In genomic region chr16:77650596-77650995, GRCm38 (mm10) we compare ENCODE assay signal across 35 mouse cellular contexts. TPM values are rescaled to one million over a fixed set of nuclear protein-coding genes. Genes with fewer than 3 reads are reported as not detected.
DNase-seq lines count a peak whose midpoint lies in the region; ATAC-seq and TF ChIP-seq lines count a peak whose summit lies in the region.
"Had no signal": no experiment of that assay in that cellular context is flagged by ENCODE, and none has a peak within 500 bp of the region (broad histone marks: within the 10 kb centered on the region; RNA-seq: fewer than 3 reads in every experiment).

No protein-coding gene starts in this region.

- peak overlapping the region; percentile 62; the same call in 1 of the 2 replicates for H3K27ac ChIP-seq in hindbrain, embryonic 13.5 days
- no peak overlapping the region; the same call in 1 of the 2 replicates for H3K27ac ChIP-seq in hindbrain, postnatal 0 days
- H3K27ac ChIP-seq in midbrain, embryonic 13.5 days: peak overlapping the region; percentile 70; the same call in 1 of the 2 replicates
- H3K27ac ChIP-seq in midbrain, embryonic 10.5 days (replicated peaks): no peak overlapping the region
- peak overlapping the region; percentile 41; the same call in 1 of the 2 replicates for H3K27ac ChIP-seq in forebrain, embryonic 15.5 days (replicated peaks)
- H3K27ac ChIP-seq in midbrain, postnatal 0 days (ENCODE audit: low read depth, low read length): peak overlapping the region; percentile 62; the same call in 1 of the 2 replicates
- H3K27ac ChIP-seq: embryonic facial prominence, embryonic 12.5 days; left cerebral cortex, adult 2 months; limb, embryonic 13.5 days; lung, embryonic 15.5 days had no signal

- H3K4me2 ChIP-seq in hindbrain, embryonic 13.5 days: no peak overlapping the region
- H3K4me2 ChIP-seq in hindbrain, postnatal 0 days (ENCODE audit: low read depth, low read length): no peak overlapping the region
- H3K4me2 ChIP-seq in midbrain, embryonic 13.5 days (replicated peaks): no peak overlapping the region
- no peak overlapping the region for H3K4me2 ChIP-seq in forebrain, embryonic 15.5 days (replicated peaks)
- no peak overlapping the region for H3K4me2 ChIP-seq in midbrain, postnatal 0 days (ENCODE audit: low read depth, low read length, poor library complexity, severe bottlenecking)
- H3K4me2 ChIP-seq: embryonic facial prominence, embryonic 12.5 days; limb, embryonic 13.5 days; liver, embryonic 11.5 days; lung, embryonic 15.5 days had no signal

- no peaks in the 10 kb centered on the region for H3K36me3 ChIP-seq in hindbrain, embryonic 13.5 days
- no peaks in the 10 kb centered on the region for H3K36me3 ChIP-seq in hindbrain, postnatal 0 days (ENCODE audit: insufficient read depth, low read length)
- H3K36me3 ChIP-seq in midbrain, embryonic 13.5 days: no peaks in the 10 kb centered on the region
- H3K36me3 ChIP-seq in midbrain, embryonic 10.5 days: no peaks in the 10 kb centered on the region
- H3K36me3 ChIP-seq in forebrain, embryonic 15.5 days: no peaks in the 10 kb centered on the region
- H3K36me3 ChIP-seq in midbrain, postnatal 0 days (ENCODE audit: insufficient read depth, low read length): no peaks in the 10 kb centered on the region
- H3K36me3 ChIP-seq: embryonic facial prominence, embryonic 12.5 days; limb, embryonic 13.5 days; lung, embryonic 15.5 days had no signal

- H3K27me3 ChIP-seq in hindbrain, embryonic 13.5 days: no peaks in the 10 kb centered on the region
- no peaks in the 10 kb centered on the region for H3K27me3 ChIP-seq in hindbrain, postnatal 0 days (ENCODE audit: insufficient read depth, low read length)
- H3K27me3 ChIP-seq in midbrain, embryonic 13.5 days: no peaks in the 10 kb centered on the region
- no peaks in the 10 kb centered on the region for H3K27me3 ChIP-seq in midbrain, embryonic 10.5 days (ENCODE audit: low read depth, poor library complexity, severe bottlenecking)
- H3K27me3 ChIP-seq in forebrain, embryonic 15.5 days: no peaks in the 10 kb centered on the region
- H3K27me3 ChIP-seq in midbrain, postnatal 0 days (ENCODE audit: insufficient read depth, low read length): no peaks in the 10 kb centered on the region
- H3K27me3 ChIP-seq: embryonic facial prominence, embryonic 12.5 days; limb, embryonic 13.5 days; lung, embryonic 15.5 days; Patski had no signal

- no peaks in the 10 kb centered on the region for H3K9me3 ChIP-seq in hindbrain, embryonic 13.5 days
- no peaks in the 10 kb centered on the region for H3K9me3 ChIP-seq in hindbrain, postnatal 0 days (ENCODE audit: low read length)
- no peaks in the 10 kb centered on the region for H3K9me3 ChIP-seq in midbrain, embryonic 13.5 days
- H3K9me3 ChIP-seq in midbrain, embryonic 10.5 days (replicated peaks): no peaks in the 10 kb centered on the region
- no peaks in the 10 kb centered on the region for H3K9me3 ChIP-seq in forebrain, embryonic 15.5 days
- no peaks in the 10 kb centered on the region for H3K9me3 ChIP-seq in midbrain, postnatal 0 days (ENCODE audit: low read length)
- H3K9me3 ChIP-seq: embryonic facial prominence, embryonic 12.5 days; limb, embryonic 13.5 days; lung, embryonic 15.5 days had no signal

- no peak overlapping the region for H3K4me3 ChIP-seq in hindbrain, embryonic 13.5 days
- no peak overlapping the region for H3K4me3 ChIP-seq in hindbrain, postnatal 0 days (ENCODE audit: low read length)
- no peak overlapping the region for H3K4me3 ChIP-seq in midbrain, embryonic 13.5 days (replicated peaks)
- no peak overlapping the region for H3K4me3 ChIP-seq in midbrain, embryonic 10.5 days
- no peak overlapping the region for H3K4me3 ChIP-seq in forebrain, embryonic 15.5 days
- H3K4me3 ChIP-seq in midbrain, postnatal 0 days (ENCODE audit: low read depth, low read length): no peak overlapping the region
- H3K4me3 ChIP-seq: embryonic facial prominence, embryonic 12.5 days; left cerebral cortex, adult 2 months; limb, embryonic 13.5 days; lung, embryonic 15.5 days had no signal

- peaks cover 30% of the 10 kb centered on the region for H3K4me1 ChIP-seq in hindbrain, embryonic 13.5 days (replicated peaks)
- peaks cover 5% of the 10 kb centered on the region; the same call in 1 of the 2 replicates for H3K4me1 ChIP-seq in hindbrain, postnatal 0 days (ENCODE audit: insufficient read depth, low read length)
- peaks cover 36% of the 10 kb centered on the region for H3K4me1 ChIP-seq in midbrain, embryonic 13.5 days (replicated peaks)
- H3K4me1 ChIP-seq in midbrain, embryonic 10.5 days: peaks cover 33% of the 10 kb centered on the region
- H3K4me1 ChIP-seq in forebrain, embryonic 15.5 days: peaks cover 38% of the 10 kb centered on the region
- H3K4me1 ChIP-seq in midbrain, postnatal 0 days (ENCODE audit: insufficient read depth, low read length): no peaks in the 10 kb centered on the region
- H3K4me1 ChIP-seq: embryonic facial prominence, embryonic 12.5 days; limb, embryonic 13.5 days; lung, embryonic 15.5 days had no signal

- H3K9ac ChIP-seq in hindbrain, embryonic 13.5 days: no peak overlapping the region
- no peak overlapping the region for H3K9ac ChIP-seq in hindbrain, postnatal 0 days (replicated peaks; ENCODE audit: low read length)
- H3K9ac ChIP-seq in midbrain, embryonic 13.5 days (replicated peaks): no peak overlapping the region
- no peak overlapping the region for H3K9ac ChIP-seq in forebrain, embryonic 15.5 days (replicated peaks)
- H3K9ac ChIP-seq in midbrain, postnatal 0 days (replicated peaks; ENCODE audit: low read length, poor library complexity, severe bottlenecking): no peak overlapping the region
- H3K9ac ChIP-seq: embryonic facial prominence, embryonic 12.5 days; limb, embryonic 13.5 days; lung, embryonic 15.5 days had no signal

- 45% methylated on average over 1 of the region's 1 CpGs for WGBS in hindbrain, embryonic 13.5 days
- WGBS in hindbrain, postnatal 0 days: 52% methylated on average over 1 of the region's 1 CpGs
- WGBS in midbrain, embryonic 13.5 days: 25% methylated on average over 1 of the region's 1 CpGs
- WGBS in midbrain, embryonic 10.5 days: 46% methylated on average over 1 of the region's 1 CpGs
- 11% methylated on average over 1 of the region's 1 CpGs for WGBS in forebrain, embryonic 15.5 days
- WGBS in midbrain, postnatal 0 days: 53% methylated on average over 1 of the region's 1 CpGs

- DNase-seq in hindbrain, postnatal 0 days (ENCODE audit: low spot score): no peak
- no peak for DNase-seq in midbrain, embryonic 10.5 days (ENCODE audit: low spot score)
- no peak for DNase-seq in midbrain, postnatal 0 days (ENCODE audit: low spot score)
- no peak for DNase-seq in thymus, postnatal 0 days (ENCODE audit: low spot score)
- no peak for DNase-seq in thymus, postnatal 25 days
- DNase-seq: adrenal gland, postnatal 10 days; cerebellum, adult 11 months; cerebellum, adult 9-10 months; embryo, embryonic 11 days; gastrocnemius, postnatal 10 days; heart, postnatal 14 days; kidney, adult 9 months; kidney, postnatal 14 days; right cerebral cortex, adult 18-20 months; spleen, adult 18-20 months; thymus, adult 18-20 months; thymus, postnatal 4 days had no signal

- ATAC-seq in hindbrain, embryonic 13.5 days (ENCODE audit: low FRiP score): no peak
- no peak for ATAC-seq in hindbrain, postnatal 0 days
- ATAC-seq in midbrain, embryonic 13.5 days: no peak
- no peak for ATAC-seq in forebrain, embryonic 15.5 days (replicated peaks)
- ATAC-seq in midbrain, postnatal 0 days (ENCODE audit: low FRiP score): no peak
- ATAC-seq: intestine, embryonic 16.5 days; Patski had no signal

- TF ChIP-seq CTCF in hindbrain, postnatal 0 days (IDR thresholded peaks at IDR 0.05; ENCODE audit: low read depth): no peak
- no peak for TF ChIP-seq CTCF in midbrain, postnatal 0 days (IDR thresholded peaks at IDR 0.05)

RNA-seq across cellular contexts. Expression of gene Gm11146, which starts 48.7 kb away (rescaled TPM):
- not detected in 2 replicates for polyA plus RNA-seq in hindbrain, embryonic 13.5 days (2015; fragmentation: Nextera tagmentation; extraction: Ambion mirVana)
- total RNA-seq in hindbrain, postnatal 0 days (2014; rRNA removed): not detected in 2 replicates
- polyA plus RNA-seq in hindbrain, postnatal 0 days (2015; fragmentation: Nextera tagmentation; extraction: Ambion mirVana): not detected in 2 replicates
- not detected in 2 replicates for polyA plus RNA-seq in midbrain, embryonic 13.5 days (2015; fragmentation: Nextera tagmentation; extraction: Ambion mirVana)
- not detected in 2 replicates for polyA plus RNA-seq in midbrain, embryonic 10.5 days (2016; fragmentation: Nextera tagmentation; extraction: Ambion mirVana)
- not detected in 2 replicates for polyA plus RNA-seq in forebrain, embryonic 15.5 days (2015; fragmentation: Nextera tagmentation; extraction: Ambion mirVana)
- total RNA-seq in midbrain, postnatal 0 days (2014; rRNA removed): not detected in 2 replicates
- polyA plus RNA-seq in midbrain, postnatal 0 days (2015; fragmentation: Nextera tagmentation; extraction: Ambion mirVana): not detected in 2 replicates
- not detected in 2 replicates for polyA plus RNA-seq in thymus, postnatal 0 days (2015; fragmentation: Nextera tagmentation; extraction: Ambion mirVana)
- total RNA-seq: adrenal gland, postnatal 10 days; gastrocnemius, postnatal 10 days; granulocyte monocyte progenitor cell, adult 5-6 weeks; heart, postnatal 14 days; layer of hippocampus, postnatal 14 days; left cerebral cortex, adult 2 months; left cerebral cortex, postnatal 25 days; megakaryocyte, adult 5-6 weeks; MEL had no signal
- polyA plus RNA-seq: embryonic facial prominence, embryonic 12.5 days; heart, embryonic 14.5 days; intestine, embryonic 16.5 days; limb, embryonic 13.5 days; liver, embryonic 11.5 days; liver, embryonic 16.5 days; lung, embryonic 15.5 days; Patski; stomach, embryonic 16.5 days had no signal

Comparison
In these comparisons a context has a peak if more than half of its experiments do, and no peak if none do; other contexts are left out.
1. H3K27ac ChIP-seq: peak in hindbrain, embryonic 13.5 days (single experiment), midbrain, embryonic 13.5 days (single experiment), forebrain, embryonic 15.5 days (single experiment) and midbrain, postnatal 0 days (single experiment); none in hindbrain, postnatal 0 days (single experiment) and midbrain, embryonic 10.5 days (single experiment).